Mouse (Mus musculus): ENCODE measurements around the gene Adrb1.
"Not testable (repeated sequence)": the region's sequence is repeated elsewhere in the genome, so short reads cannot be mapped to it uniquely, and the experiment has no call there.

The Adrb1 gene

GRCm38 (mm10) chr19:56750709-56751108 is 28.7 kb downstream of the Adrb1 start:
- no peak for DNase-seq

- DNase-seq: not testable (repeated sequence)
Observed at GRCm38 (mm10) chr19:56754456-56754855, 32.5 kb downstream of the Adrb1 start.

- no peak for DNase-seq
Observed at GRCm38 (mm10) chr19:56756412-56756811, 34.4 kb downstream of the Adrb1 start.

- no peak for DNase-seq
Observed at GRCm38 (mm10) chr19:56758311-56758710, 36.3 kb downstream of the Adrb1 start.

GRCm38 (mm10) chr19:56759740-56760139 is 37.7 kb downstream of the Adrb1 start:
- no peak for DNase-seq

GRCm38 (mm10) chr19:56760306-56760940 is 38.4 kb downstream of the Adrb1 start:
- no peak for DNase-seq

- no peak for DNase-seq
Observed at GRCm38 (mm10) chr19:56761096-56761495, 39.1 kb downstream of the Adrb1 start.

- no peak for DNase-seq
Observed at GRCm38 (mm10) chr19:56761727-56762126, 39.7 kb downstream of the Adrb1 start.

- DNase-seq: no peak
Observed at GRCm38 (mm10) chr19:56762686-56763085, 40.7 kb downstream of the Adrb1 start.

- DNase-seq: no peak
Observed at GRCm38 (mm10) chr19:56769024-56769423, 47.0 kb downstream of the Adrb1 start.

GRCm38 (mm10) chr19:56772158-56772557 is 50.2 kb downstream of the Adrb1 start:
- DNase-seq: peak; percentile 12

- no peak for DNase-seq
Observed at GRCm38 (mm10) chr19:56773393-56773971, 51.5 kb downstream of the Adrb1 start.

GRCm38 (mm10) chr19:56774408-56774962 is 52.5 kb downstream of the Adrb1 start:
- no peak for DNase-seq

GRCm38 (mm10) chr19:56774971-56775892 is 53.2 kb downstream of the Adrb1 start:
- no peak for DNase-seq

GRCm38 (mm10) chr19:56775893-56776718 is 54.1 kb downstream of the Adrb1 start:
- no peak for DNase-seq

GRCm38 (mm10) chr19:56776719-56777382 is 54.9 kb downstream of the Adrb1 start:
- DNase-seq: peak; percentile 40

GRCm38 (mm10) chr19:56778532-56778931 is 56.5 kb downstream of the Adrb1 start:
- DNase-seq: not testable (repeated sequence)

Data from thymus, postnatal 25 days (tissue).